Mouse (Mus musculus) myocyte (in vitro differentiated cells): Measurements from ENCODE around the gene Tsfm.

Experiments used
- MAX ChIP-seq: IDR thresholded peaks from one replicate; pipeline ENCODE4 v1.6.1; 2011; ENCODE audit warnings: low read depth, mild to moderate bottlenecking, control low read depth
- MYOG ChIP-seq, 3 experiments: IDR thresholded peaks; one replicate each; pipeline ENCODE4 v1.6.1; 2011; ENCODE audit warnings: control low read depth in 2 of 3, low read depth in 2 of 3, mild to moderate bottlenecking in 2 of 3; ENCODE audit not compliant: insufficient read length in 2 of 3, control insufficient read depth in 1 of 3, insufficient read depth in 1 of 3
- POLR2A ChIP-seq: IDR thresholded peaks from one replicate; pipeline ENCODE4 v1.6.1; 2011; ENCODE audit warnings: low read depth, mild to moderate bottlenecking, control low read depth, moderate library complexity; ENCODE audit not compliant: insufficient read length
- POLR2AphosphoS2 ChIP-seq: IDR thresholded peaks from one replicate; pipeline ENCODE4 v1.6.1; 2011; ENCODE audit warnings: low read depth, control low read depth; ENCODE audit not compliant: insufficient read length
- TCF3 ChIP-seq: IDR thresholded peaks from one replicate; pipeline ENCODE4 v1.6.1; 2011; ENCODE audit warnings: low read depth, control low read depth; ENCODE audit not compliant: insufficient read length
- USF1 ChIP-seq: IDR thresholded peaks from one replicate; pipeline ENCODE4 v1.6.1; 2011; ENCODE audit warnings: low read depth, mild to moderate bottlenecking, control low read depth, moderate library complexity

- TF ChIP-seq MYOG (IDR thresholded peaks at IDR 0.05; ENCODE audit: control insufficient read depth in 1 of 3, insufficient read depth in 1 of 3, insufficient read length in 2 of 3, low read depth in 2 of 3): no peak
- TF ChIP-seq POLR2A: no peak
- no peak for TF ChIP-seq TCF3
- TF ChIP-seq MAX: no peak
- no peak for TF ChIP-seq POLR2AphosphoS2
- no peak for TF ChIP-seq USF1
These were observed 49.2 kb upstream of the Tsfm start for GRCm38 (mm10) chr10:127079665-127080391.
